Mouse (Mus musculus): ENCODE data around the gene Fam136a.

GRCm38 (mm10) chr6:86385362-86386104 lies 20.1 kb downstream of the Fam136a start:
- TF ChIP-seq POLR2A (IDR thresholded peaks at IDR 0.05; ENCODE audit: low read depth, low read length) (no peak), CTCF (IDR thresholded peaks at IDR 0.05; ENCODE audit: extremely low read depth, insufficient read depth, insufficient read length, insufficient replicate concordance) (no peak)

Measured in spleen, adult 2 months (tissue).